Mouse (Mus musculus): Measurements from ENCODE around the gene Sergef. TPM values are rescaled to one million over a fixed set of nuclear protein-coding genes. Genes with fewer than 3 reads are reported as not detected.
A peak's percentile ranks its signal among the peaks of the same experiment; 100 is the strongest.

Gene Sergef
- total RNA-seq, 2 experiments from 2014 or later, result 3.0 to 4.7 TPM

GRCm38 (mm10) chr7:46582750-46583149 lies 56.9 kb downstream of the Sergef start:
- intact Hi-C loops (cut with DNase I), result no loop called here
- no peak for DNase-seq

GRCm38 (mm10) chr7:46581358-46581930 lies 58.2 kb downstream of the Sergef start:
- intact Hi-C loops (cut with DNase I), result no loop called here
- DNase-seq, result no peak

- DNase-seq, result no peak
- intact Hi-C loops (cut with DNase I), result no loop called here
Measured at GRCm38 (mm10) chr7:46578091-46578490, 61.5 kb downstream of the Sergef start.

GRCm38 (mm10) chr7:46575897-46576296 lies 63.7 kb downstream of the Sergef start:
- intact Hi-C loops (cut with DNase I), result no loop called here
- no peak for DNase-seq

- DNase-seq, result no peak
- intact Hi-C loops (cut with DNase I), result no loop called here
Measured at GRCm38 (mm10) chr7:46572803-46573594, 66.6 kb downstream of the Sergef start.

- peak; percentile 37 to 52 for DNase-seq
- intact Hi-C loops (cut with DNase I), result loop anchor here (1.0 kb wide), 1 partner anchor 176 kb away; no protein-coding TSS in a partner anchor
Measured at GRCm38 (mm10) chr7:46569509-46569908, 70.1 kb downstream of the Sergef start.

- intact Hi-C loops (cut with DNase I), result no loop called here
- DNase-seq, result no peak
Measured at GRCm38 (mm10) chr7:46566318-46567007, 73.1 kb downstream of the Sergef start.

GRCm38 (mm10) chr7:46565374-46565773 lies 74.2 kb downstream of the Sergef start:
- intact Hi-C loops (cut with DNase I), result no loop called here
- no peak for DNase-seq

GRCm38 (mm10) chr7:46563801-46564200 lies 75.8 kb downstream of the Sergef start:
- no peak for DNase-seq
- intact Hi-C loops (cut with DNase I), result no loop called here

- intact Hi-C loops (cut with DNase I), result no loop called here
- no peak for DNase-seq
Measured at GRCm38 (mm10) chr7:46560061-46560460, 79.5 kb downstream of the Sergef start.

- intact Hi-C loops (cut with DNase I), result no loop called here
- peak; percentile 31 to 35 for DNase-seq
Measured at GRCm38 (mm10) chr7:46559643-46560042, 80.0 kb downstream of the Sergef start.

- intact Hi-C loops (cut with DNase I), result no loop called here
Measured at GRCm38 (mm10) chr7:46559006-46559405, 80.6 kb downstream of the Sergef start.

GRCm38 (mm10) chr7:46557996-46558395 lies 81.6 kb downstream of the Sergef start:
- intact Hi-C loops (cut with DNase I), result no loop called here
- no peak for DNase-seq

More at GRCm38 (mm10) chr7:46559006-46559405, 80.6 kb downstream of the Sergef start:
- no peak for DNase-seq

- DNase-seq, result no peak
- intact Hi-C loops (cut with DNase I), result no loop called here
Measured at GRCm38 (mm10) chr7:46557387-46557786, 82.2 kb downstream of the Sergef start.

- intact Hi-C loops (cut with DNase I), result no loop called here
- no peak for DNase-seq
Measured at GRCm38 (mm10) chr7:46556358-46557118, 83.1 kb downstream of the Sergef start.

- DNase-seq, result no peak
Measured at GRCm38 (mm10) chr7:46555731-46556130, 83.9 kb downstream of the Sergef start.

GRCm38 (mm10) chr7:46554855-46555254 lies 84.8 kb downstream of the Sergef start:
- DNase-seq, result no peak
- intact Hi-C loops (cut with DNase I), result no loop called here

More at GRCm38 (mm10) chr7:46555731-46556130, 83.9 kb downstream of the Sergef start:
- intact Hi-C loops (cut with DNase I), result no loop called here

GRCm38 (mm10) chr7:46554003-46554402 lies 85.6 kb downstream of the Sergef start:
- intact Hi-C loops (cut with DNase I), result no loop called here
- DNase-seq, result peak; percentile 27 to 28

GRCm38 (mm10) chr7:46551935-46552752 lies 87.5 kb downstream of the Sergef start:
- no peak for DNase-seq
- intact Hi-C loops (cut with DNase I), result no loop called here

- intact Hi-C loops (cut with DNase I), result no loop called here
- no peak for DNase-seq
Measured at GRCm38 (mm10) chr7:46551173-46551572, 88.4 kb downstream of the Sergef start.
